Mouse (Mus musculus) gastrocnemius, postnatal 4 days (tissue): Measurements from ENCODE around the gene Secisbp2. TPM values are rescaled to one million over a fixed set of nuclear protein-coding genes. Genes with fewer than 3 reads are reported as not detected.
"Not testable (repeated sequence)": the region's sequence is repeated elsewhere in the genome, so short reads cannot be mapped to it uniquely, and the experiment has no call there.

Source experiments
- DNase-seq, 2 experiments: peaks; one replicate each; pipeline ENCODE4 v3.0.0; 2021 to 2022; ENCODE audit warnings: low spot score in 2 of 2, mixed read lengths in 2 of 2
- total RNA-seq, 2 experiments: library from RNA; stranded (reverse); gene quantifications; 2 replicates each; pipeline ENCODE4 v1.2.3; 2021

Secisbp2 gene
- total RNA-seq, 2 experiments from 2014 or later, result 14.9 to 17.6 TPM

DNA sequence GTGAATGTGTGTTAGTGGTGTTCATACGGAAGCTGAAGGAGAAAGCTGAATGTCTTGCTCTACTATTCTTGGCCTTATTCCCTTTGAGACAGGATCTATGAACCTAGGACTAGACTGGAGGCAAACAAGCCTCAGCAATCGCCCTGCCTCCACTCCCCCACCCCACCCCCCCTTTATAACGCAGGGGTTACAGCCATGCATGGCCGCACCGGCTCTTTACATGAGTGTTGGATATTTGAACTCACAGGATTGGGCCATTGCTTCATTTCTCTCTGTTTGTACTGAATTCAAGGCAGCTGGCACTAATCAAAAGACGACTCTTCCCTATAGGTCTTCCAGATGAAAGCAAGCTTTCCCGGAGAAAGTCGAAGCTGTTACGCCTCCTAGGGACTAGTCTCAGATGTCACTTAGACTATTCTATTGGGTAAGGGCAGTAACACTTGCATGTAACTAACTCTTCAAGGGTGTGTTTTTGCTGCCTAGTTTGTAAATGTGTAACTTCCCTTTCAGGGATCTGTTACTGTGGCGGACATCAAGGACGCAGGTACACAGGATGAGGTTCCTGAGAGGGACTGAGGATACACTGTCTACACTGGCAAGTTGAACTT is 9.2 kb upstream of the Secisbp2 start:
- DNase-seq, result no peak

DNA sequence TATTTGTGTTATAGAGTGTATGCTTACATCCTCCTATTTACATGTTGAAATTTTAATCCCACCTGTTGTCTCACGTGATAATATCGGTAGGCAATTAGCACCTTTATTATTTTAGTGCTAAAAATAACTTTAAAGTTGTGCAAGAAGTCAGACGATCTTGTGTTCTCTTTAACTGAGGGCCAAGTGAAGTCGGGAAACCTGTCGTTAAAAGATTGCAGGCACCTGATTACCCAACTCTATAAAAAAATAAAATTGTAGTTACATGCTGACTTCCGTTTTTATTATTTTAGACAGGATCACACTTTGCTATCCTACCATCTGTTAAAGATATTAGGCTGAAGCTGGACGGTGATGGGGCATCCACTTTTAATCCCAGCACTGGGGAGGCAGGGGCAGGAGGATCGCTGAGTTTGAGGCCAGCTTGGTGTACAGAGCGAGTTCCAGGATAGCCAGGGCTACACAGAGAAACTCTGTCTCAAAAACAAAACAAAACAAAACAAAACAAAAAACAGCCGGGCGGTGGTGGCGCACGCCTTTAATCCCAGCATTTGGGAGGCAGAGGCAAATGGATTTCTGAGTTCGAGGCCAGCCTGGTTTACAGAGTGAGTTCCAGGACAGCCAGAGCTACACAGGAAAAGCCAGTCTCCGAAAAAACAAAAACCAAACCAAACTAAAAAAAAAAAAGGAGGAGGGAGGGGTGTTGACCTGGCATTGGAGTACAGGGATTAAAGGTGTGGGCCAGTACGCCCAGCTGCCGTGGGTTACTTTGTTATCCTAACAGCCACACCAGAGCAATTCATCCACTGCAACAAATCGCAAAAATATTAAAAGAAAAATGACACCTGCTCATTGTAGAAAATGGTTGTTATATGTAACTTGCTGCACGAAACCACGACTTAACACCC is 7.3 kb upstream of the Secisbp2 start:
- no peak for DNase-seq

DNA sequence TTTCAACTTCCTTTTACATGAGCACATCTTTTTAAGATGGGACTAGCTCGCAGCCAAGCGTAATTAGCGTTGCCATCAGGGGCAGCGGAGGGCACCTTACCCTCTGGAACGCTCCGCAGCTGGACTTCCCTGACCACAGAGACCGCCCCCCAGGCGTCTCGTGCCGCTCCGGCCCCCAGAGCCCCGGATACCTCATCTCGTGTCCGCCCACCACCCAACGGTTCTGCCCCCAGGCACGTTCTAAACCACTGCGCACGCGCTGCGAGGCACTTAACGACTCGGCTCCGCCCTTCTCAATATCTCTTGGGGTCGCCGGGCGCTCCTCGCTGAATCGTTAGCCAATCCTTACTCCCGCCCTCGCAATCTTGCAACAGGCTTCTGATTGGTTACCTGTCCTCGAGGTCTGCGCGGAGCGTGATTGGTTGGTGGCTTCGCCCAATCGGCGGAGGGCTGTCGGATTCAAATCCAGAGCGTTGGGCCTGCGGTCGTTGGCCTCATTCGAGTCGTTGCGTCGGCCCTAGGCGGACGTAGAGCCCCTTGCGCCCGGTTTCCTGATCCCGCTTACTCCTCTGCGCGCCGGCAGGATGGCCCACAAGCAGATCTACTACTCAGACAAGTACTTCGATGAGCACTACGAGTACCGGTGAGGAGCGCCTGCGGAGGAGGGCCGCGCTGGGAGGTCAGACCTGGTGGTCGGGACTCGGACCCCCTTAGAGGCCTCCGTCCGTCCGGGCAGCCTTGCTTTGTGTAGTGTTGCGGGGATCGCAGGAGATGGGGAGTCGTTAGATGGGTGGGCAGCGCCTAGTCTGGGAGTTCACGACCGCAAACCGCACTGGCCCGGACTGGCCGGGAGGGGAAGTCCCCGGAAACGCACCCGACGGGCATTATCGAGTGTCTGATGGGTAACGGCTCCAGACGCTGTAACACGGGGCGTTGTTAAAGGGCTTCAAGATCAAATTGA is 6.4 kb upstream of the Secisbp2 start, which contains the start of gene Cks2:
Cks2 (plus strand) TSS at position 404 of the 961 bp plus-strand sequence.
- peak; percentile 85 to 96 for DNase-seq

DNA sequence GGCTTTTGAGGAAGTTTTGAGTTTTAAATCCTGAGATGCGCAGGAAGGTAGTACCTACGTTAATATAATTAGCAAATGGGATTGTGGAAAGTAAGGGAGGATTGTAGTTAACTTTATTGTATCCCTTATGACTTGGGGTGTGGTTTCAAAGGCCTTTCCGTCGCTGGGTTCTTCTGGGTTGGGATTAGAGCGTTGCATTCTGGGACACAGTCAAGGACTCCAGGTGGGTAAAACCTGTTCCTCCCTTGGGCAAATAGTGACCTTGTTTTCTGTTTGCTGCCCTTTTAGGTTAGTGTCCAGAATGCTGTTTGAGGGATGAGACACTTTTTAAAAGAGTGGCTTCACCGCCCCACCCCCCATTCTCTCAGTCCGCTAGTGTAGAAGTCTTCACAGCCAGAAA is 5.6 kb upstream of the Secisbp2 start:
- no peak for DNase-seq

DNA sequence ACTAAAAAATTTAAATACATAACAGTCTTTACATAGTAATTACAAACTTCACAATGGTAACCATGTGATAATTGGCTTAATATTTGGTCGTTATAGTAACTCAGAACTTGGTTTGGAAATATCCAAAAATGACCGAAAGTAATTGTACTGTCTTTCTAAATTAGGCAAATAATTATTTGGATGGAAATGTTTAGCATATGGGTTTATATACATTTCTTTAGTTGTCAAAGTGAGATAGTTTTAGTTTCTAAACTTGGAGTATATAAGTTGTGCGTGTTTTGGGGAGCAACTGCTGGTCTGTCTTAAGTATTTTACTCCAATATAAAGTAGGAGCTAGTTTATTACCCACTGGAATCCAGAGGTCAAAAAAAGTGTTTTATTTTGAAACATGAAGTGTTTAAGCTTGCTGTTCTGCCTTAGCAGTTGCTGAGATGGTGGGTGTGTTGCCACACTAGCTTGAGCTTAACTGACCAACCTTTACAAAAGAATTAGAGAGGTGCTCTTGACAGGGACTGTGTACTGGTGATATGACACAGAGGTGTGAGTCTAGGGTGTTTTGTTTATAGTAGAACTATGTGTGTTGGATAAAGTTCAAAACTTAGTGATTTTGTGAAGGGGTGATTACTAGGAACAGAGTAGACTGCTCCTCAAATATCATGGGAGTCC is 5.0 kb upstream of the Secisbp2 start:
- DNase-seq, result no peak

GRCm38 (mm10) chr13:51647770-51648169 is 3.7 kb upstream of the Secisbp2 start:
- no peak for DNase-seq

DNA sequence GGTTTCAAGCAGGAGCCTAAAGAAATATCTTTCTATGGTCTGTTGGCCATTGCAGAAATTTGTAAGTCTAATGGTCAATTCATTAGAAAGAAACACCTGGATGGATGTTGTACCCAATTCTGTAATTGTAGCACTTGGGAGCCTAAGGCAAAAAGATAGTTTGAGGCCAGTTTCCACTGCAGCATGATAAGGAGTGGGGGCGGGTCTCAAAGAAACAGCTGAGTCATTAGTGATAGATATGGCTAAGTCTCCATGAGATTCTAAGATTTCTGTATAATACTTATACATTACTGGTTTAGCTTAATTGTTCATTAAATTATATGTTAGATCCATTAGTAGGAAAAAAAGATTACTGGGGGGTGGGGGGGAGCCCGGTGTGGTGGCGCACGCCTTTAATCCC is 3.3 kb upstream of the Secisbp2 start:
- no peak for DNase-seq

GRCm38 (mm10) chr13:51649740-51650139 is 1.8 kb upstream of the Secisbp2 start:
- DNase-seq, result no peak

DNA sequence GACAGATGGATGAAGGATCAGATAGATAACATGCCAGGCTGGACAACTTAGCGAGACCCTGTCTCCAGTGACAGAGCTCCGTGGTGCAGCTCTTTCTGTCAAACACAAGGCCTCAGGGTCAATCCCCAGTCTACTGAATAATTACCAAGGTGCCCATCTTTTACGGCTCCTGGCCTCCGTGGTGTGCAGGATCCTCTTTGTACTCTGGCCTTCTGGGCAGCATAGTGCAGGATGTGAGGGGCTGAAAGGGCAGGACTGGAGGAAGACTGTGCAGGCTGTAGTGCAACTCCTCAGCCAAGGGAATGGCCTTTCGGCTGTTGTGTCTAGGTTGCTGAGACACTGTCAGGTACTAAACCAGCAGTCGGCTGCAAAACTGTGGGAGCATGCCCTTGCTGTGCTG is 1.7 kb downstream of the Secisbp2 start:
- no peak for DNase-seq

- DNase-seq, result no peak
These were observed 2.5 kb downstream of the Secisbp2 start for GRCm38 (mm10) chr13:51653961-51654360.

GRCm38 (mm10) chr13:51656516-51657235 is 5.2 kb downstream of the Secisbp2 start:
- DNase-seq, result no peak

DNA sequence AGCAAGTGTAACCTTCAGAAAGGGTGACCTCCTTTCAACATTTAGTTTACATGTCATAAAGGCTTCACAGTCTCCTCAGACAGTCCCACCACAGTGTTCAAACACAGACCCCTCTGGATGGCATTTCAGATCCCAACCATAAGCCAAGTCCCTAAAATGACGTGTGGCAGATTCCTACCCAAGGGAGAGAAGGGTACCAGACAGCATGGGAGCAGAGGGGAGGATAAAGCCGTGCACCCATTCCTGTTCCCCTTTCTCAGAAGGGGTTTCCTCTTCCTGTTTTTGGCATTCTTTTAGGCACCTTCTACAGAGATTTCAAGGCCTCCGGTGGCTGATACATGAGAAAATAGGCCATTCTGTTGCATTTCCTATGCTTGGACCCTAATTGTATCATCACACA is 6.6 kb downstream of the Secisbp2 start:
- DNase-seq, result no peak

DNA sequence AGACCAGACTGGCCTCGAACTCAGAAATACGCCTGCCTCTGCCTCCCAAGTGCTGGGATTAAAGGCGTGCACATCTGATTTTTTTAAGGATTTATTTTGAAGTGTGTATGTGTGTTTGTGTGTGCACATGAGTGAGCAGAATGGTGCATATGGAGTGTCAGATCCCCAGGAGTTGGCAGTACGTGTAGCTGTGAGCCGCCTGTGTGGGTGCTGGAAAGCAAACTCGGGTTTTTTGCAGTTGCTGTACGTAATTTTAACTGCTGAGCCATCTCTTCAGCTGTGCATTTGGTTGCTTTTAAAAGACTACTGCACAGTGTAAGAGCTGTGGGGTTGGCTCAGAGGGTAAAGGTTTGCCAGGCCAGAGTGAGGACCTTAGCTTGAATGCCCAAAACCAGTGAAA is 8.1 kb downstream of the Secisbp2 start:
- no peak for DNase-seq

- DNase-seq, result no peak
These were observed 12.1 kb downstream of the Secisbp2 start for GRCm38 (mm10) chr13:51663561-51663960.

GRCm38 (mm10) chr13:51668195-51668594 is 16.7 kb downstream of the Secisbp2 start:
- DNase-seq, result not testable (repeated sequence)

DNA sequence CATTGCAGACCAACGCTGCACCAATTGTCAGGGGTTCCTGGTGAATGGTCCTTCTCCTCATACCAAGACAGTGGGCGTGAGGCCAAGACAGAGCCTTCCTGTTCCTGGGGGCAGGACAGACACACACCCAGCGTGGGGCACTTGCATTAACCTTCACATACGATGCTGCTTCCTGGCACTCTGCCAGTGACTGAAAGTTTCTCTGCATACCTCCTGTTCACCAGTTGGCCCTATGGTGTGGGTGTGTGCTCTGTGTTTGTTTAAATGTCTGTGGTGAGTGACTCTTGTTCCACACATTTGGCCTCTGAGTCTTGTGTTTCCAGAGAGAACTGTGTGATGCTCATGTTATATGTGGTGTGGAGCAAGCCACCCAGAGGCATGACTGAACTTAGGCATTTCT is 25.1 kb downstream of the Secisbp2 start:
- no peak for DNase-seq

GRCm38 (mm10) chr13:51677041-51677440 is 25.5 kb downstream of the Secisbp2 start:
- DNase-seq, result no peak

GRCm38 (mm10) chr13:51677630-51678185 is 26.2 kb downstream of the Secisbp2 start:
- no peak for DNase-seq

GRCm38 (mm10) chr13:51678687-51679086 is 27.2 kb downstream of the Secisbp2 start:
- no peak for DNase-seq

GRCm38 (mm10) chr13:51679332-51679731 is 27.8 kb downstream of the Secisbp2 start:
- no peak for DNase-seq
